Comparison of ENCODE assay signal across 14 mouse cellular contexts in the genomic region with DNA sequence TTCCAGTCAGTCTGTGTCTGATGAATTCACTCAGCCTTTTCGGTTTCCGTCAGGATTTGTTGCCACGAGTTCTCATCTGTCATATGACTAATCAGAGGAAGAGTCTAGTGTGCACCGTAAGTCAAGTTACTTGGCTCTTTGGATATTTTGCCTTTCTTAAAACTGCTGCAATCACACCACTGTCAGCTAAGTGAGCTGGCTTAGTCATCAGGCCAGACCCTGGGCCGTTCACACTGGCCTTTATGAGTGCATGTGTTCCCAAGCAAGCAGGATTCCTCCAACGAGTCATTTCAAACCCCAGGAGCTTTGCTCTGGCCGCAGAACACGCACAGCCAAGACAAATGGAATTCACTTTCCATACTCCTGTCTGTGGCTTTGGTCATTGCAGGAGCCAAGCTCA.
DNase-seq lines count a peak whose midpoint lies in the region.
"Had no signal": no experiment of that assay in that cellular context is flagged by ENCODE, and none has a peak within 500 bp of the region (broad histone marks: within the 10 kb centered on the region; RNA-seq: fewer than 3 reads in every experiment).

No protein-coding gene starts in this region.

- H3K27ac ChIP-seq in heart, embryonic 10.5 days, result no peak overlapping the region
- H3K27ac ChIP-seq: embryonic facial prominence, embryonic 12.5 days; liver, embryonic 15.5 days had no signal

- H3K27me3 ChIP-seq in heart, embryonic 10.5 days (ENCODE audit: insufficient read depth, poor library complexity, severe bottlenecking), result no peaks in the 10 kb centered on the region
- H3K27me3 ChIP-seq: embryonic facial prominence, embryonic 12.5 days; liver, embryonic 15.5 days; megakaryocyte, embryonic 14.5 days had no signal

- WGBS in heart, embryonic 10.5 days, result 67% methylated on average over 8 of the region's 8 CpGs

- H3K36me3 ChIP-seq in heart, embryonic 10.5 days, result no peaks in the 10 kb centered on the region
- H3K36me3 ChIP-seq: embryonic facial prominence, embryonic 12.5 days; liver, embryonic 15.5 days had no signal

- no peak overlapping the region for H3K4me3 ChIP-seq in heart, embryonic 10.5 days
- H3K4me3 ChIP-seq: embryonic facial prominence, embryonic 12.5 days; liver, embryonic 15.5 days; megakaryocyte, embryonic 14.5 days had no signal

- no peaks in the 10 kb centered on the region for H3K9me3 ChIP-seq in heart, embryonic 10.5 days
- H3K9me3 ChIP-seq: embryonic facial prominence, embryonic 12.5 days; liver, embryonic 15.5 days; megakaryocyte, embryonic 14.5 days had no signal

- DNase-seq in heart, adult 18-20 months, result peak; percentile 45 to 69
- DNase-seq in heart, embryonic 10.5 days (ENCODE audit: low spot score), result no peak
- peak; percentile 32 for DNase-seq in 416B (ENCODE audit: low read depth)
- peak; percentile 44 to 65 for DNase-seq in adrenal gland, postnatal 36 days
- DNase-seq in heart, adult 9 months (ENCODE audit: low spot score in 2 of 2), result peak; percentile 63 to 68
- DNase-seq in left cerebral cortex, adult 9 months (ENCODE audit: low spot score in 2 of 2), result no peak
- DNase-seq in right cerebral cortex, postnatal 10 days (ENCODE audit: low spot score in 2 of 2), result no peak
- no peak for DNase-seq in right cerebral cortex, postnatal 25 days
- DNase-seq: cerebellum, postnatal 10 days; kidney, postnatal 36 days; thymus, postnatal 14 days had no signal

- peaks cover 20% of the 10 kb centered on the region for H3K4me1 ChIP-seq in heart, embryonic 10.5 days
- H3K4me1 ChIP-seq: liver, embryonic 15.5 days; megakaryocyte, embryonic 14.5 days had no signal

Comparison
In these comparisons a context has a peak if more than half of its experiments do, and no peak if none do; other contexts are left out.
1. DNase-seq: peak in heart, adult 18-20 months (2 of 2), 416B (single experiment), adrenal gland, postnatal 36 days (2 of 2) and heart, adult 9 months (2 of 2); none in heart, embryonic 10.5 days (single experiment), left cerebral cortex, adult 9 months (0 of 2), right cerebral cortex, postnatal 10 days (0 of 2) and right cerebral cortex, postnatal 25 days (single experiment).